Mouse (Mus musculus): ENCODE results near the gene Inpp5a.

Inpp5a gene

DNA sequence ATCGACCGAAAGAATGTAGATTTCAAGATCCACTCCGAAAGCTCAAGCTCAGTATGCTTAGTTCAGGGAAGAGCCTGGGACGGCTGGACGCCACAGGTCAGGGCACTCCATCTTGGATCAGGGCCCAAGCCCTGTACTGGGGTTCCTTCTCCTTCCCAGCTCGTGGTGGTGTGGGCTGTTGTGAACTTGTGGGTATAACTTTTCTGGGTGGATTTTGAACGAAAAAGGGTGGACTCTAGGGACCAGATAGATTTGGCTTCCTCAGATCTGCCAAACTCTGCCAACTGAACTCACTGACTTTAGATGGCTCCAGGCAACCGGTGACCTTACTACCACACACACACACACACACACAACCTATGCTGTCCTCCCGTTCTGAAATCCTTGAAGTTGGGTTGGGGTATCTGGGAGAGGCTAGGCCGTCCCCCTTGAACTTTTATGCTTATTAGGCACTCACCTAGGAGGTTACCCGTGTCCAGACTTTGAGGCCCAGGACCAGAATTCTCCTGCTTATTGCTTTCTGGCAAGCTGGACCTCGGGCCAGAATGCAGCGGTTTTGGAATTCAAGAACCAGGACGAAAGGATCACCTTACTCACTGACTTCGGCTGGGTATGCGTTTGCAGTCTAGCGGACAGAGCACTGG, 194.3 kb downstream of the Inpp5a start:
- DNase-seq = no peak

DNA sequence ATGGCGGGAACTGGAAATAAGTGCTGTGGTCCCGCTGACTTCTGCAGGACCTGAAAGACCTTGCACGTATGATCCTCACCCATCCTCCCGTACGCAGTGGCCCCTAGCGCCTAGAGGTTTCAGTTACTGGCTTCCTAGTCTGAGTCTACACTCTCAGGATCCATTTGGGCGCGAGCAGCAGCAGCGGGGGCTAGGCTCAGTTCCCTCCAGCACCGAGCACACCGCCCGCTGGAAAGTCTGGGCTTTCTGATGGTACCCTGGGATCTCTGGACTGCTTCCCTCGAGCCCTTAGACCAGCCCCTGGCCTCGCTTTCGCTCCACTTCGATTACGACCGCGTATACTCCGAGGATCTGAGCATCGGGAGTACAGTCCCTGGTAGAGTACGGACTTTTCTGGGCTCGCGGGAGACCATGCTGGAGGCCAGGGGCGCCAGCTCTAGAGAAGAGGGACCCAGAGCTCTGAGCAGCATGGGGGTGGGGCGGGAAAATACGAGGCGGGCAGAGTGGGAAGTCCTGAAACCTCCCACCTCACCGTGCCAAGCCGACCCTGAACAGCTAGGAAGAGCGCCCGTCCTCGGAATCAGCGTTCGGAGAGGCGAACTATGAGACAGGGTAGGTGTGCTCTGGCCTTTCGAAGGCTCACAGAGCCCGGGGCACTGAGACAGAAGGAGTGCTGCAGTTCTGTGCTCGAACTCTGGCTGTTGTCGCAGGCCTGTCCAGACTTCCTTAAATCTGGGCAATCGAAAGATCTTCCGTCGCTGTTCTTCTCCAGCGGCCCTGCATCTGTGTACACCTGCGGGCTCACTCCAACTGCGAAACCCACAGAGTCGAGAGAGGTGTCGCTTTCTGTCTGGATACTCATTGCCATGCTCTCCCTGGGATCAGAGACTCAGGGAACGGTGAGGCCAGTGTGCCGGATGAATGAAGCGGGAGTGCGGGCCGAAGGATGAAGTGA, 195.6 kb downstream of the Inpp5a start:
- DNase-seq = no peak

DNA sequence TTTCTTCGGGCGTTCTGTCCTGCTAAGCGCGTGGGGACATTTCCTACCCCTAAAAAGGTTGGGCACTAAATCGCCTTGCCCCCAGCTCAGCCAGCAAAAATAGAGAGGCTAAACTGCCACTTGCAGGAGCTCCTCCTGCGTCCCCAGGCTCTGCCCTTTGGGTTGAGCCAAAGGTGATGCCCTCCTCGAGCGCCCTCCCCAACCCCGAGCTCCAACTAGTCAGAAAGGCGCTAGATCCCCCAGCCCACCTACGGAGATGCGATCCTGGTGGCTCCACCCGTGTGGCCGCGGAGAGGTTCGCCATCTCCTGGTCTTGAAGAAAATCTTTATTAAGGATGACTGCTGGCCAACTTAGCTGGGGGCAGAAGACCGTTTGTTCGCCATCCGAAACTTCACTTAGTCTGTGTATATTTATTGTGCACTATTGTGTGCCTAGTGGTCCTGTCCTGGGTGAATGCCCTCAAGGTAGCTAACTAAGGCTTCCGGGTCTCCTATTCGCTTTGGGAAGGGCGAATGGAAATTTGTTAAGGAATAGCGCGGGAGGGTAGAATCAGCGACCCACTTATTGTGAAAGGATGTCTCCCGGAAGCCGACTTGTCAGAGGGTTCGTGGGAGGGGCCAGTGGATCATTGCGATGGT, 196.4 kb downstream of the Inpp5a start:
- DNase-seq = no peak

DNA sequence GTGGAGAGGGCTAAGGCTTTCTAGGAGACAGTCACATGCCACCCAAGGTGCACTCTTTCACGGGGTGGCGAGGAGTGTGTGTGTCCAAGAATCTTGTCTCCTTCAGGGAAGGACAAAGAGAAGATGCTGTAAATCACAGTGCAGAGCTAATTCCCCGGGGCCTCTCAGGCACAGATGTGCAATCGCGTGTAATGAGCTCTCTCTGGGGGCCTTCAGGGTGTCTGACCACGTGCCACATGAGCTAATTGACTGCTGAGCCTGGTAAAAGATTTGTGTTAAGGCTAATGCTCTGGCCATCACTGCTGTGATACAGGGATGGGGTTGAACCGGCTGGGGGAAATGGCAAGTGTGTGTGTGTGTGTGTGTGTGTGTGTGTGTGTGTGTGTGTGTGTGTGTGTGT, 199.0 kb downstream of the Inpp5a start:
- DNase-seq = no peak

DNA sequence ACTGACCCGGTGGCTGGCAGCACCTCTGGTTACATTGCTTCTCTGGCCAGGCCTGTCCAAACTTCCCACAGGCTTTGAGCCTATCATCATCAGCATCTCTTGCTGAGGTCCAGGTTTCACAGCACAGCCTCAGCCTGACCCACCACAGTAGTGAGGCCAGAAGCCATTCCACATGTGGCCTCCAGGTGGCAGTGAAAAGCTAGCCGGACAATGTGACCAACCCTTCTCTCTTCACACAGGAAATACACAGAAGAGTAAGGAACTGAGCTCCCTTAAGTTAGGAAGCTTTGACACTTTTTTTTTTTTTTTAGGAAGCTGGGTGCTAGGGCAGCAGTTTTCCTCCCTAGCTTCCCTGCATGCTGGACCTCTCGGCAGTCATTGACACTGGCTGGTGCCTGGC, 201.4 kb downstream of the Inpp5a start:
- DNase-seq = peak; percentile 95

DNA sequence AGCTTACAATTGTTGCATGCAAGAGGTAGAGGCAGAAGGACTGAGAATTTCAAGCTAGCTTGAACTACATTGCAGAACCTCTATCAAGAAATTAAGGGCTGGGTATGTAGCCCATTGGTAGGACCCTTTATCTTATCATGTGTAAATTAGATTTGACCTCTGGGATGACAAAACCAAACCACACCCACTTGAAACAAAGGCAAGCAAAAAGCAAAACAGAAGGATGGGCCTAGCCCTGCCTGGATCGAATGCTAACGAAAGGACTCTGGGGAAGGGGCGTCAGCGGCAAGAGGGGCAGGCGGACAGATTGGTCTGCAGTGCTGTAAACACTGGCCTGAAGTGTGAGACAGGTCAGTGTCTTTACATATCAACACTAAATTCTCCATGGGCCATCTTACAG, 202.4 kb downstream of the Inpp5a start:
- no peak for DNase-seq

DNA sequence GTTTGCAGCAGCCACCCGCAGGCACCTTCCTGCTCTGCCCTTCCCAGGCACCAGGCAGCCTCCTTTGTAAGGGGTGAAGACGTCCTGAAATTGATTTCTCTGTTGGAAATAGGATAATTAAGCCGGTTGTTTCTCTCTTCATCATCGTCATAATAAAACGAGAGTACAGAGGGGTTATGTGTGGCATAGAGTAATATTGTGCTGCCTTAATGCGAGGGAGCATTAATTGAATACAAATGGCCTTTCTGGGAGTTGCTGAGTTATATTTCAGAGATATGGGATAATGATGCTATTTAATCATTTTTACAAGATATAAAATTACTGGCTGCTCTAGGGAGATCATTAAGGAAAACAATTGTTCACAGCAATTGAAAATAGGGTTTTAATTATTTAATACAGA, 206.4 kb downstream of the Inpp5a start:
- no peak for DNase-seq

DNA sequence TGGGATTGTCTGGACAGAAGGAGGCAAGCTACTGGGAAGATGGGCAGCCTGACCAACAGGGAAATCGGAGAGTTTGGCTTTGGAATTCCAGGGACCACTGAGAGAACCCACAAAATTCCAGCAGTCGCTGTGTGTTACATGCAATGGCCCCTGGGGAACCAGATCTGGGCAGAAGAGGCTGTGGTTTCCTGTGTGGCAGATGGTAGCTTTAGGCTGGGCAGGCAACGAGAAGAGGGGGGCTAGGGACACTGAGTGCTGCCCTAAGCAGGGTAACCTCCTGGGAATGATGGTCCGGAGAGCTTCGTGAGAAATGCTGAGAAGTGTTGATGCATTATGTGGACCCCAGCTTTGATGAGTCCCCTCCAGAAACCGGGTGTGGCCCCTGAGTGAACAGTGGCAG, 207.0 kb downstream of the Inpp5a start:
- DNase-seq = no peak

DNA sequence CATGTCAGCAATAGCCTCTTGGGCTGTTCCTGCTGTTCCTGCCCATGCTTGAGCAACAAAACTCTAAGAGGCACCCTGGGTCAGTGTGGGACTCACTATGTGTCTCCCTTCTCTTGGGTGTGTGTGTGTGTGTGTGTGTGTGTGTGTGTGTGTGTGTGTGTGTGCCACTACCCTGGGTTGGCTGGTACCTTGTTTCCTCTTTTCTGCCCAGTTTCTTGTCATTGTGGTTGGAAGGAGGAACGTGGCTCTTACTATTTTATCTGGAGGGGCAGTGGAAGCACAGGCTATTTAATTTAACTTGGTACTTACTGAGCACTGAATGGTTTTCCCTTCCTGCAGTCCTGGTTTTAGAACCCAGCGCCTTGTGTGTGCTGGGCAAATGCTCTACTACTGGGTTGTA, 221.4 kb downstream of the Inpp5a start:
- DNase-seq = no peak

DNA sequence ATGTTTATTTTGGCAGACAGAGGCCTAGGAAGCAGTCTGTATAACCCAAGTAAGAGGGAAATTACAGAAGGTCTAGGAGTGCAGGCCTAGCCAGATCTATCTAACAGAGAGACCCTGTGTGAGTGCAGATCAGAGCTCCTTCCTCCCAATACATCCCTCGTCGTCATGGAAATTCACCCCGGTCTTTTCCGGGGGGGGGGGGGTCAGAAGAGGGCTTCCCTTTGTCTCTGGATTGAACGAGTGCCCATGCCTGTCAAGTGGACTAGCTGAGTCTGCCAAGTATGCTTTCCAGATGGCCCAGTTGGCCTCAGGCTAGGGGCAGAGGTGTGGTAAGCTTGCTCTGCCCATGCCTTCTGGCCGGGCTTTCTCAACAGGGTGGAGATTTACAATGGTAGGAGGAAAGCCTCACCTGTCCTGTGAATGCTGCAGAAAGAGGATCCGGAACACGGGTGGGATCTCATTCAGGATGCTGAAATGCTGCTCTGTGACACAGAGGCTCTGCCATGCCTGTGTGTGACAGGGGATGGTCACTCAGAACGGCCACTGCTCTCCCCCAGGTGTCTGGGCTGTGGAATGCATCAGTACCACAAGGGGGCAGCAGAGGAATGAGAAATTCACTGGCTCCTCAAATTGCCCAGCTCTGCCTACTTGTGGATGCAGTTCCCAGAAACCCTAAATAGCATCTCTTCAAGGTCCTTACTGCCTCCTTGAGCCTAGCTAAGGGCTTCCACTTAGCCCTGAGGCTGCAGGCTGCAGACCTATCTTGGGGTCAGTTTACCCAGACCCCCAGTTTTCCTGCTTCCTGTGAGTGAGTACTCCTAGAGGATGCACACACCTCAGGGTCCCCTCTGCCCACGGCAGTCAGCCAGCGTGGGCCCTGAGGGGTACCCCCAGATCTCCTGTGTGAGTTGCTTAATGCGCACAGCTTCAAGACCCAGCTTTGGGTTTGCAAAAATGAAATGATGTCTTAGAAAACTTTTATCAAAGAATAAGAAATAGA, 227.2 kb downstream of the Inpp5a start:
- DNase-seq = no peak

DNA sequence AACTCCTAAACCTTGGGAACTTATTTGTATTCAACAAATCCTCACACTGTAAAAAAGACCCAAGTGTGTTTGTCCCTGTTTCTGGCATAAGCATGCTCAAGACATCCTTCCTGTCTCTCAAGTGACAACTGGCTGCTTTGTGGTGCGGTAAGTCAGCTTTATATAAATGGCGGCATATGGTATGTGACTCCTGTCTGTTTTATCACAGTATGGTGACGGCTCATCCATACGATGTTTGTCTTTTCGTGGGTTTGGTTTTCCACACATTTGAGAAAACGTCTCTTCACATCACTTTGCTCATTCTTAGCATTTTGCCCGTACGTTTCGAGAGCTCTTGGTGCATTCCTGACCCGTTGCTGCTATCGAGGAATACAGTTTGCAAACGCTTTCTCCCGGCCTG, 233.7 kb downstream of the Inpp5a start:
- DNase-seq = no peak

DNA sequence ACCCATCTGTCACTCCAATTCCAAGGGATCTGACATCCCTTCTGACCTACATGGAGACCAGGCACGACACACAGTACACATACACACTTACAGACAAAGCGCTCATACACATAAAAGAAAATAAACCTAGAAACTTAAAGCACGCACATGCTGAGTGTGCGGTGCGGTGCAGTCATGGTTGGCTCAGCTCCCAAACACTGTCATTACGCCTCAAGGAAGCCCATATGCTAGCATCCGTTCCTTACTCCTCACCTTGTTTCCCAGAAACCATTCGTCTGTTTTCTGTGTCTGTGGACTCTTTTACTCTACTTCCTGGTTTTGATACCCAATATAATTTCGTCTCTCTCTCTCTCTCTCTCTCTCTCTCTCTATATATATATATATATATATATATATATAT, 236.2 kb downstream of the Inpp5a start:
- DNase-seq = no peak

Measured in heart, adult 11 months (tissue).